Mouse (Mus musculus) C2C12 (cell line): ENCODE data around the gene Sidt2.

Experiments
- CEBPB ChIP-seq: IDR thresholded peaks from one replicate; pipeline ENCODE4 v1.6.1; 2011; ENCODE audit warnings: low read depth, mild to moderate bottlenecking, control low read depth, moderate library complexity
- CTCF ChIP-seq: IDR thresholded peaks from one replicate; pipeline ENCODE4 v1.5.1; 2011; ENCODE audit not compliant: control insufficient read depth, insufficient read depth, insufficient read length
- FOSL1 ChIP-seq: IDR thresholded peaks from one replicate; pipeline ENCODE4 v1.8.0; 2011; ENCODE audit warnings: mild to moderate bottlenecking, low read length; ENCODE audit not compliant: poor library complexity, insufficient read depth, severe bottlenecking
- MAX ChIP-seq: IDR thresholded peaks from one replicate; pipeline ENCODE4 v1.6.1; 2011; ENCODE audit warnings: mild to moderate bottlenecking, control low read depth
- MYOD1 ChIP-seq: IDR thresholded peaks from one replicate; pipeline ENCODE4 v1.6.1; 2011; ENCODE audit warnings: low read depth; ENCODE audit not compliant: control insufficient read depth, insufficient read length
- MYOG ChIP-seq: IDR thresholded peaks from one replicate; pipeline ENCODE4 v1.6.1; 2011; ENCODE audit not compliant: control insufficient read depth, insufficient read length; ENCODE audit errors: extremely low read depth
- USF1 ChIP-seq: IDR thresholded peaks from one replicate; pipeline ENCODE4 v1.6.1; 2011; ENCODE audit warnings: low read depth, mild to moderate bottlenecking, control low read depth, moderate library complexity

GRCm38 (mm10) chr9:45958851-45959250 lies 3.8 kb upstream of the Sidt2 start:
- no peak for TF ChIP-seq CTCF
- TF ChIP-seq USF1 = no peak
- no peak for TF ChIP-seq MYOD1
- no peak for TF ChIP-seq MAX
- no peak for TF ChIP-seq CEBPB
- no peak for TF ChIP-seq MYOG
- no peak for TF ChIP-seq FOSL1
